Mouse (Mus musculus) frontal cortex, postnatal 25 days (tissue): ENCODE measurements around the gene Dnase1l3.
A peak's percentile ranks its signal among the peaks of the same experiment; 100 is the strongest.

Experiments used
- DNase-seq, 2 experiments: peaks; one replicate each; pipeline ENCODE4 v3.0.0; 2022; ENCODE audit warnings: low spot score in 2 of 2

Gene Dnase1l3

GRCm38 (mm10) chr14:7977471-7977870, 16.9 kb downstream of the Dnase1l3 start:
- DNase-seq, result no peak

DNA sequence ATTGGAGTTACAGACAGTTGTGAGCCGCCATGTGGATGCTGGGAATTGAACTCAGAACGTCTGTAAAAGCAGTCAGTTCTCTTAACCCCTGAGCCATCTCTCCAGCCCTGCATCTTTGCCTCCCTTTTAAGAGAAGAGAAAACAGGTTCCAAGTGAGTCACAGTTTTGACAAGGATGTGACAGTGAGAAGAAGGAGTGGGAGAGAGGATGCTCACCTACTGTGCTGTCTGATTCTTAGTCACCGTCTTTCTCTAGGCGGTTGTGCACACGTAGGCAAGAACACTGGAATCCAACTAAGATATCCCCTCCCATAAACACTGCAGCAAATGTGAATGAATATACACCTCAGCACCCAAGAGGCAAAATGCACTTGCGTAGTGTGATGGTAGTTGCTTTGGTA, 19.2 kb downstream of the Dnase1l3 start:
- DNase-seq, result no peak

DNA sequence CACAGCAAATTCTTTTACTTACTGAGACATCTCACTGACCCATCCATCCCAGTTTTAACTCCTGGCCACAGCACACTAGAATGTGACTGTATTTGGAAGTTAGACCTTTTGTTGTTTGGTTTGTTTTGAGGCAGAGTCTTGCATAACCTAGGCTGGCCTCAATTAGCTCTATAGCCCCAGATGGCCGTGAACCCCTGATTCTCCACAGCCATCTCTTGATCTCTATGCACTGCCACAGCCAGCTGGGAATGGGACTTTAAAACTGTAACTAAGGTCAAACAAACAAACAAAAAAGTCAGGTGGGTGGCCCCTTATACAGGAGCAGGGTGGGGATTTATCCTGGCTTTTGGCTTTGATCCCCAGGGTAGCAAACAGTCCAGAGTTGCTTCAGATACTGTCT, 19.7 kb downstream of the Dnase1l3 start:
- no peak for DNase-seq

GRCm38 (mm10) chr14:7971889-7972493, 22.4 kb downstream of the Dnase1l3 start:
- no peak for DNase-seq

DNA sequence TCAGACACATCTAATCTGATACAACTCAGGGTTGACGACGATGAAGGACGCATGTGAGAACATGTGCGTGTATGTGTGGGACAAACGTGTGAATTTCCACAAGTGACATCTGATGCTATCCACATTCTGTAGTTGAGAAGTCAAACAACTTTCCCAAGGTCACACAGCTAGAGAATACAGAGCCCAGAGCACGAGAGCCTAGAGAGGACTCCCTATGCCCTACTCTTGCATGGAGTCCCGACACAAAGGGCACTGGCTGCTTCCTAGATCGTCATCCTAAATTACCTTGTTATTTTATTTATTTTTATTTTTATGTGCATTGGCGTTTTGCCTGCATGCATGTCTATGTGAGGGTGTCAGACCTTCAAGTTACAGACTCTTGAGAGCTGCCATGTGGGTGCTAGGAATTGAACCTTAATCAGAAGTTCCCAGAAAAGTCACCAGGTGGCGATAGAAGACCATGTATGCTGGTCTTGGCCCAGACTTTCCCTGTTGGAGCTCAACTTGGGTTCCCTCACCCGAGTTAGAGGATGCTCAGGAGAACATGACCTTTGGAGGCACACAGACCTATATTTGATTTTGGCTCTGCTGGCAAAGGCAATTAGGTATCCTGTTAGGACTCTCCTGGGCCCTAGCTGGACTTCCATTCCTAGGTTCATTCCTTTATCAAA, 30.0 kb downstream of the Dnase1l3 start:
- peak; percentile 27 to 64 for DNase-seq

DNA sequence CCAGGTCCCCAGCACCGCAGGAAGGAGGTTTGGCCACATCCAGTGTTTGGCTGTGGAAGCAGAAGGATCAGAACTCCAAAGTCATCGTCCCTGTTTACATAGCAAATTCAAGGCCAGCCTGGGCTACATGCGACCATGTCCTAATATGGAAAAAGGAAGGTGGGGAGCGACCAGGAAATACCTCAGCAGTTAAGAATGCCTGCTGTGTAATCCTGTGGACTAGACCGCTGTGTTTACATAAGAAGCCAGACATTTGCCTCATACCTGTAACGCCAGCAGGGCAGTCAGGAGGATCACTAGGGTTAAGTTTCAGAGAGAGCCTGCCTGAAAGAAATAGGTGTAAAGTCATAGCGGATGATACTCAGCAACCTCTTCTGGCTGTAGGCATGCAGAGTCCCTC, 31.2 kb downstream of the Dnase1l3 start:
- DNase-seq, result no peak

DNA sequence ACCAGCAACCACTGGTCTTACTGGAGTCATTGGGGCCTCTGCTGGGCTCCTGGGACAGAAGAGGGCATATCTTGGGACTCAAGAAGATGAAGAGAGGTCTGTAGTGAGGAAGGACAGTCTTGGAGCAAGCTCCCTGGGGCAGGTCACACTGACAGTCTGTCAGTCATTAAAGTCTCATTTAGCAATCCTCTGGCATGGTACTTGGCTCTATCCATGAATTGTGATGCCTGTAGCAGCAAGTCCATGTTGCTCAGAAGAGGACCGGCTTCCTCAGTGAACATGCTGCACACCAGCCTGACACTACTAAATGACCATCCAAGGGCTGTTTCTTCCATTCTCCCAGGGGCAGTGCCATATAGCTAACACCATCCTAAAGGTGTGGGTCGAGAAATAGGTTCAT, 31.7 kb downstream of the Dnase1l3 start:
- no peak for DNase-seq

DNA sequence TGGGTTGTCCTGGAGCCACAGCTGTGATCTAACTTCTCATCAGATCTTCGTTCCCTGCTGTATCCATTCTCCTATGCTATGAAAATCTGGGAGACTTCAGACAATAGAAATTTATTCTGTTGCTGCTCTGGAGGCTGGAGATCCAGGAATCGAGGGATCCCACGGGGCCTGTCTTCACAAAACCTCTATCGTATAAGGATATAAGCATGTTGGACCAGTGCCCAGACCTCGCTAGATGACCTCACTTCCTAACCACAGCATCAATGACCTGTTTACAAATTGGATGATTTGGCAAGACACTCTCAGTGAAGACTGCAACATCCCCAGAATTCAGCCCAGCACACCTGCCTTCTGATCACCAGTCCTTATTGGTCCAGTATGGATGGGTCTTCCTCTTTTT, 32.7 kb downstream of the Dnase1l3 start:
- no peak for DNase-seq

GRCm38 (mm10) chr14:7960616-7961015, 33.8 kb downstream of the Dnase1l3 start:
- peak; percentile 30 to 33 for DNase-seq

DNA sequence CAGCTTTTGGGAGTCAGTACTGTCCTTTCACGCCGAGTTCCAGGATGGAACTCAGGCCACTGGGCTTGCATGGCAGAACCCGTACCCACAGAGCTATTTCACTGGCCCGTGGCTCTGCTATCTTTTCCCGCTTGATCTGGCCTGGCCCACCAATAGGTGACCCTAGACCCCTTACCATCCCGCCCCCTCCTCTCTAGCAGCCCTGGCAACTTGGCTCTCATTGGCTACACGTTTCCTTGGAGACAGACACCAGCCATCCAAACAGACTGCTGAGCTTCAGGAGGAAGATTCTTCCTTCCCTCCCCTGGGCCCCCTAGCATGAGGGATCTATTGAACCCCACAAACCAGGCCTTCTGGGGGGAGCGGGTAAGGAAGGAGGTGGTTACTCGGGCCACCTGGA, 37.3 kb downstream of the Dnase1l3 start, which contains the start of gene Gm45521:
TSS of gene Gm45521 (plus strand) at position 240 of the 400 bp plus-strand sequence.
- no peak for DNase-seq

- DNase-seq, result no peak
These were observed 37.9 kb downstream of the Dnase1l3 start for GRCm38 (mm10) chr14:7956427-7956826.

DNA sequence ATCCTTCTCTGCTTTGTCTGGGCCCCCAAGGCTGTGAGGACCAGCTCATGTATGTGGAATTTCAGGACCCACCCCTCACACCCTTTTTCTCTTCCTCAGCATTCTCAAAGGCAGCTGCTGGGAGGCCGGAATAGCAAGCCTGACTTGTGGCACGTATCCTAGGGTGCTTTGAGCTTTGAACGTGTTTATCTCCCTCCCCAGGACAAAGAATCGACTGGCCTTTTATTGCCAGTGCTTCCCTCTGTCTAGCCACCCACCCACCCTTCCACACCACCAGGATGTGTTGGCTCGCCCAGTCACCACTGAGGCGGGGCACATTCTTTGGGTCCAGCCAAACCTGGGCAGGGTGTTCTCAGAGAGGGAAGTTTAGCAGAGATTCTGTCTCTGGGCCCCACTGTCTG, 40.3 kb downstream of the Dnase1l3 start:
- DNase-seq, result no peak

- DNase-seq, result no peak
These were observed 41.6 kb downstream of the Dnase1l3 start for GRCm38 (mm10) chr14:7952610-7953254.

GRCm38 (mm10) chr14:7951234-7951633, 43.1 kb downstream of the Dnase1l3 start:
- no peak for DNase-seq

- no peak for DNase-seq
These were observed 49.1 kb downstream of the Dnase1l3 start for GRCm38 (mm10) chr14:7945261-7945660.

DNA sequence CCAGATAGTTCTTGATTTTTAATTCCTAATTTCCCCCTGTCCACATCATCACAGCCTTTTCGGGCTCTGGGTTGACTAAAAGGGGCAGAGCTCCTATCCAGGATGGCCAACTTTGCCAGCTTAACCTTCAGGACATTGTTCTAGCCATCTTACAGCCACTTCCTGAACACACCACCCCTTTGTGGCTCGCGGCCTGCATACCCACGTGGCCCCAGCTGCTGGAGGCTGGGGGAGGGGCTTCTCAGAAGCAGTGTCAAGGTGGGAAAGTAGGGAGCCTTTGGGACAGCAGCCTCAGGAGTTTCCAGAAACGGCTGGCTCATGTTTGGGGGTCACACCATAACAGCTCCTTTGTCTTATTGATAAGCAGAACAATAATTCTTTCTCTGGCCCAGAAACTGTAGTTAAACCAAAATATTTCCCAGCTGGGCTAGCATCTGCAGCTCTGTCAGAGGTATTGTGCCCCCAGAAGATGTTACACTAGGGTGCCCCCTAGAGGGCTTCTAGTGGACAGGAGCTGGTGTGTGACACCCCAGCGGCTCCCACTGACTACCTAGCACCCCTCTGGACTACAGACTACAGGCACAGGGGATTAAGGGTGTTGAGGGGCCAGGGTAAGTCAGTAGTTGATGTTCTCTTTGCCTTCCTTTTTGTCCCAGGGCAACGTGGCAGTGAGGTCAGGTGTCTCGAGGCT, 49.9 kb downstream of the Dnase1l3 start:
- DNase-seq, result no peak

DNA sequence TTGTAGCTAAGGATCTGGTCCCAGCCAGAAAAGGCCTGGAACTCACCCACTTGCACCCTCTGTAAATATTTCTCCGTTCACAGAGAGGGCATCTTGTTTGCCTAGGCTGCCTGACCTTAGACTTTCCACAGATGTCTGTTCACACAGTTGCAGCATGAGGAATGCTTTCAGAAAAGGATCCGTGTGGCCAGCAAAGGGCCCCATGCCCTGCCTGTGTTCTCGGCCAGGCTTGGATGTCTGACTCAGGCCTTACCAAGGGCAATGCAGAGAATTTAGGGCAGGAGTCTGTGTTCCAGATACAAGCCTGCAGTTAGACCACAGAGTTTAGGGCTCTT, 50.6 kb downstream of the Dnase1l3 start:
- DNase-seq, result no peak

- peak in 1 of 2 experiments; percentile 18 for DNase-seq
These were observed 51.1 kb downstream of the Dnase1l3 start for GRCm38 (mm10) chr14:7943101-7943800.

- DNase-seq, result no peak
These were observed 53.0 kb downstream of the Dnase1l3 start for GRCm38 (mm10) chr14:7941413-7941812.

DNA sequence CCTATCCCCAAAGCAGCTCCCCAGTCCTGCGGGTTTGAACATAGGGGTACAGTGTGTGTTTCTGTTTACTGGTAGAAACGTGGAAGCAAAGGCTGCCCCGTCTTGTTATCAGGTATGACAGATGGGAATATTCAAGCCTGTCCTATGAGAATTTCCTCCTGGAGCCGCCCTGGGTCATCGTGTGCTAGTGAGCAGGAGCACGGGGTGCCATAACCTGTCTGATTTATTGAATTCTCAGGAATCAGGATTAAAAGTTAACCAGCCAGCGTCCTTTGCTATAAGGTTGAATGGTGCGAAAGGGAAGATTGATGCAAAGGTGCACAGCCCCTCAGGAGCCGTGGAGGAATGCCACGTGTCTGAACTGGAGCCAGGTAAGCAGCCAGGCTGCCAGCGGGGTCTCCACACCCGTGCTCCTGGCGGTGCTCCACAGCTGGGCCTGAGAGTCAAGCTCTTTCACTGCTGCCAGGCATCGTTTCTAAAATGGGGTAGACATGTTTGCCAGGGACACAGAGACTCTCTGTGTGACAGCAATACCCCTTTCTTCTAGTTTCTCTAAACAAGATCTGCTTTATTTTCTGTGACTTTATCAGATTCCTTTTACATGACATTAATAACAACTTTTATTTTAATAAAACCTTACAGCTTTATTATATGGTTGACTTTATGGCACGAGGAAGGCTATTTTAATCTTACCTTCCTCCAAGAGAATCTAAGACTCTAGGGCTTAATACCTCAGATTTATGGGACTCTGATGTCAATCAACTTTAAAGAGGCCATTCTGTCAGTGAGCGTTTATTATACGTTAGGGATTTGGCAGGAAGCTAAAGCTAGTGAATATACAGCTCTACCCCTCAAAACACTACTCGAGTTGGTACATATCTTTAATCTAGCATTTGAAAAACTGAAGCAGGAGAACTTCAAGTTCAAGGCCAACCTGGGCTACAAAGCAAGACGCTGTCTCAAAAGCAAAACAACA, 55.3 kb downstream of the Dnase1l3 start:
- no peak for DNase-seq
